Mouse (Mus musculus) ES-E14 (cell line): ENCODE measurements around the gene Gle1. TPM values are rescaled to one million over a fixed set of nuclear protein-coding genes. Genes with fewer than 3 reads are reported as not detected.
"Not testable (repeated sequence)": the region's sequence is repeated elsewhere in the genome, so short reads cannot be mapped to it uniquely, and the experiment has no call there.

ENCODE experiments used
- DNase-seq: peaks from one replicate; pipeline ENCODE4 v3.0.0-alpha.2; 2013; ENCODE audit warnings: low read depth, low spot score
- H3K27ac ChIP-seq: 2 replicates; pipeline ENCODE4 v1.5.1; 2012; ENCODE audit warnings: low read depth, mild to moderate bottlenecking, low read length, moderate library complexity, mixed read lengths; ENCODE audit not compliant: poor library complexity, insufficient read depth, severe bottlenecking
- H3K36me3 ChIP-seq: 2 replicates; pipeline ENCODE4 v1.6.1; 2012; ENCODE audit warnings: mild to moderate bottlenecking, low read length, moderate library complexity, mixed read lengths; ENCODE audit not compliant: control insufficient read depth, poor library complexity, insufficient read depth, severe bottlenecking
- H3K4me1 ChIP-seq, 2 experiments: fragments of 150-350 bp in 1 of 2; sonication (generic) in 1 of 2; 2 replicates each; pipeline ENCODE4 v1.6.1; 2012; ENCODE audit warnings: low read length in 2 of 2, mild to moderate bottlenecking in 1 of 2, mixed read lengths in 1 of 2; ENCODE audit not compliant: control insufficient read depth in 2 of 2, insufficient read depth in 2 of 2, poor library complexity in 1 of 2
- H3K4me3 ChIP-seq, 2 experiments: fragments of 150-350 bp in 1 of 2; sonication (generic) in 1 of 2; 2 replicates each; pipeline ENCODE4 v1.5.1; 2012; ENCODE audit warnings: low read length in 2 of 2, low read depth in 1 of 2, mild to moderate bottlenecking in 1 of 2, mixed read lengths in 1 of 2; ENCODE audit not compliant: insufficient read depth in 1 of 2, poor library complexity in 1 of 2, severe bottlenecking in 1 of 2
- H3K9ac ChIP-seq: 2 replicates; pipeline ENCODE4 v1.6.1; 2012; ENCODE audit warnings: low read depth, mild to moderate bottlenecking, low read length, mixed read lengths; ENCODE audit not compliant: poor library complexity, insufficient read depth, severe bottlenecking
- H3K9me3 ChIP-seq: fragments of 150-350 bp; sonication (generic); 2 replicates; pipeline ENCODE4 v1.6.1; 2012; ENCODE audit warnings: low read depth, mild to moderate bottlenecking, low read length; ENCODE audit not compliant: control insufficient read depth, insufficient read depth
- CHD2 ChIP-seq: IDR thresholded peaks from 2 replicates; pipeline ENCODE4 v1.6.1; 2014; ENCODE audit warnings: mild to moderate bottlenecking, low read depth, low read length, inconsistent platforms
- HCFC1 ChIP-seq: IDR thresholded peaks from 2 replicates; pipeline ENCODE4 v1.6.1; 2012; ENCODE audit warnings: low read length, inconsistent platforms, borderline replicate concordance; ENCODE audit not compliant: insufficient read depth
- MAFK ChIP-seq: IDR thresholded peaks from 2 replicates; pipeline ENCODE4 v1.6.1; 2014; ENCODE audit warnings: mild to moderate bottlenecking, low read depth, low read length, inconsistent platforms; ENCODE audit not compliant: insufficient read depth
- ZC3H11A ChIP-seq: IDR thresholded peaks from 2 replicates; pipeline ENCODE4 v1.6.1; 2012; ENCODE audit warnings: low read depth, mild to moderate bottlenecking, inconsistent platforms, low read length, borderline replicate concordance
- ZNF384 ChIP-seq: IDR thresholded peaks from 2 replicates; pipeline ENCODE4 v1.6.1; 2012; ENCODE audit warnings: low read depth, low read length, inconsistent platforms
- in situ Hi-C, 2 experiments: fragments of 600-800 bp; cut with MboI; formaldehyde crosslinking; loops; one replicate each; pipeline ENCODE4 v1.15.1; 2025; ENCODE audit warnings: low sequenced_read_pairs in 2 of 2, inconsistent platforms in 1 of 2; ENCODE audit not compliant: unreplicated experiment in 2 of 2
- total RNA-seq: library from RNA; depleted of rRNA; stranded (reverse); fragments of 300-350 nt; gene quantifications from 2 replicates; pipeline ENCODE4 v1.2.3, GENCODE M21; 2012; rRNA removed

The Gle1 gene
- total RNA-seq = 64.8 and 69.0 TPM in 2 replicates

DNA sequence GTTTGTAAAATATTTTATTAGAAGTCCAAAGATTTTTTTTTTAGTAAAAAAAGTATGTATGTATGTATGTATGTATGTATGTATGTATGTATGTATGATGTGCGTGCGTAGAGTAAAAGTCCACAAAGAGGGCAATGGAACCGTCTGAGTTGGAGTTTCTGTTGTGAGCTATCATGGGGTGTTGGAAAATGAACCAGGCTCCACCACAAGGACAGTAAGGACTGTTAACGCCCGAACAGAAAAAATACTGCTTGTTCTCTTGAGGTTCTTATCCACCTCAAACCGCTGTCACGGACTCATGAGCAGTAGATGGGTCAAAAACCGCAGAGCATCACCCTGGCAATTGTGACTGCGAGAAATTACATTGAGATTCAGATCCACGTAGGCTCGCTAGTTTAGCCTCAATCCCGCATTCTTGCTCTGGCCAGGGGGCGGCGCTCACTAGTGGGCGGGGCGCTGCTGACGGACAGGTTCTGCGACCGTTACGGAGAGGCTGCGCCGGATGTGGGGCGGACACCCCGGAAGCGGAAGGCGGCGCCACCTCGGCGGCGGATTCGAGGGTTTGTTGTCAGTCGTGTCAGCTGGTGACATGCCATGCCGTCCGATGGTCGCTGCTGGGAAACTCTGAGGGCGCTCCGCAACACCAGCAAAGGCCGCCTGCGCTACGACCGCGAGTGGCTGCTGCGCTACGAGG lies at the start of gene Gle1:
Gene Gle1, plus strand, starts transcription at position 521 of the 694 bp plus-strand sequence.
- no peaks in the 10 kb centered on the region for H3K9me3 ChIP-seq
- DNase-seq = peak; percentile 91
- H3K4me3 ChIP-seq = peak within 1 kb of the TSS; percentile 87 to 90
- peaks cover 27% of the 10 kb centered on the region for H3K36me3 ChIP-seq
- TF ChIP-seq ZNF384 = 0 out of 2 replicates have a peak, but pooled peaks have one; percentile 14
- 0 out of 2 replicates have a peak, but pooled peaks have one; percentile 31 for TF ChIP-seq CHD2
- TF ChIP-seq HCFC1 = peak; percentile 77
- TF ChIP-seq MAFK = no peak
- H3K9ac ChIP-seq = peak within 1 kb of the TSS; percentile 85
- no peak within 1 kb of the TSS for H3K27ac ChIP-seq
- no peaks in the 10 kb centered on the region; a peak in 1 of 4 replicates for H3K4me1 ChIP-seq
- in situ Hi-C loops = no loop called here

DNA sequence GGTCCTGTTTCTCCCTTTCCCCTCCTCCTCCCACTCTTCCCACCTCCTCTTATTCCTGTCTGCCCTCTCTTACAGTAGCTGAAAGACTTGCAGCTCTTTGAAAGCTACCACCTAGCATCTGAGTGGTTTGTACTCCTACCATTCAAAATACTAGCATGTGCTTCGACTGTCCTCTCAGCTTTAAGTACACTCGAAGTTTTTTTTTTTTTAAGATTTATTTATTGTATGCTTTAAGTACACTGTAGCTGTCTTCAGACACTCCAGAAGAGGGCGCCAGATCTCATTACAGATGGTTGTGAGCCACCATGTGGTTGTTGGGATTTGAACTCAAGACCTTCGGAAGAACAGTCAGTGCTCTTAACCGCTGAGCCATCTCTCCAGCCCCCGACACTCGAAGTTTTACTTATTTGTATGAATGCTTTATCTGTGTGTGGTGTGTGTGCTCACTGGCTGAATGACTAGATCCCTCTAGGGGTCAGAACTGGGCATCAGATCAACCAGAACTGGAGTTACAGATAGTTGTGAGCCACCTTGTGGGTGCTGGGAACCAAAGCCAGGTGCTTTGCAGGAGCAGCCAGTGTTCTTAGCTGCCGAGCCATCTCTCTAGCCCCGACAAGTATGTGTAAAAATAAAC lies 48.5 kb upstream of the Gle1 start:
- peak; percentile 71; the same call in 1 of the 2 replicates for TF ChIP-seq ZNF384
- in situ Hi-C loops, H3K9ac ChIP-seq, H3K36me3 ChIP-seq, H3K9me3 ChIP-seq, DNase-seq, H3K4me3 ChIP-seq, H3K27ac ChIP-seq: not testable (repeated sequence)
- H3K4me1 ChIP-seq = peaks cover 0 to 13% of the 10 kb centered on the region in 2 experiments; a peak in 1 of 4 replicates

DNA sequence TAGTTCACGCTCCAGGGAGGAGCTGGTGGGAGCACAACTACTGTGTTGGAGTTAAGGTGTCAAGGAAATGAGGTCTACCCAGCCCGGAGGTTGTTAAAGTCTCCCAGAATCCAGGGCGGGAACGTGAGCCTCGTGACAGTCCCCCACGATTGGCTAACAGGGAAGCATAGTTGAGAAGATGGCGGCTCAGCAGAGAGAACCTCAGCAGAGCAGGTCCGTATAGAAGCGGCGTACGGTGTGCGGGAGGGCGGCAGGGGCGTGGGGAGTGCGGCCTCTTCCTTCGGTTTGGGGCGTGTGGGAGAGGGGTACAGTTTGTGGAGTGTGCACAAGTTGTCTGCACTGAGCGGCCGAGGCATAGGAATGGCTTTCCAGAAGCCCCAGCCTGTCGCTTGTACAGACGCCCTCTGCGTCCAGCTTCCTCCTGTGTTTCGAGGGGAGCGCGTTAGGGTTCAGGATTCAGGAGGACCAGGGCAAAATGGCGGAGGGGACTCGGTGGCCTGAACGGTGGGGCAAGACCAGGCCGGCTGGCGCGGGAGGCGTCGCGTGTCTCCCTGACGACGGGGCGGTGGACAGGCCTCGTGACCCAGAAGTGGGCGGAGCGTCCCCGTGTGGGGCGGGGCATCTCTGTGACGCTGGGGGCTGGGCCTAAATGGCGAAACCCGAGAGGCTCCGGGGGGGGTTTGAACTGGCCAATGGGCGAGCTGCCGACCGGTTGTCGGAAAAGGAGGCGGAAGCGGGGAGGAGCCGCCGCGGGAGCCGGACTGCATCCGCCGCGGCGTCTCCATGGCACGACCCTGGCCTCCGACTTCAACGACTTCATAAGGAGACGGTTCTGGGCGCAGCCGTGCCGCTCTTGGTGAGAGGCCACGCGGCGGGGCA lies 45.9 kb upstream of the Gle1 start, which contains the start of gene Odf2:
Gene Odf2, plus strand, starts transcription at position 156 of the 879 bp plus-strand sequence.
- Histone ChIP-seq H3K9me3 (no peaks in the 10 kb centered on the region), H3K36me3 (peaks cover 27% of the 10 kb centered on the region), H3K27ac (peak within 1 kb of the TSS; percentile 87), H3K9ac (peak within 1 kb of the TSS; percentile 96), H3K4me1 (peaks cover 0 to 13% of the 10 kb centered on the region in 2 experiments; a peak in 1 of 4 replicates), H3K4me3 (peak within 1 kb of the TSS; percentile 92 to 98)
- peak; percentile 98 for DNase-seq
- in situ Hi-C loops = no loop called here
- TF ChIP-seq ZC3H11A (no peak), HCFC1 (no peak), CHD2 (no peak), MAFK (no peak), ZNF384 (no peak)

DNA sequence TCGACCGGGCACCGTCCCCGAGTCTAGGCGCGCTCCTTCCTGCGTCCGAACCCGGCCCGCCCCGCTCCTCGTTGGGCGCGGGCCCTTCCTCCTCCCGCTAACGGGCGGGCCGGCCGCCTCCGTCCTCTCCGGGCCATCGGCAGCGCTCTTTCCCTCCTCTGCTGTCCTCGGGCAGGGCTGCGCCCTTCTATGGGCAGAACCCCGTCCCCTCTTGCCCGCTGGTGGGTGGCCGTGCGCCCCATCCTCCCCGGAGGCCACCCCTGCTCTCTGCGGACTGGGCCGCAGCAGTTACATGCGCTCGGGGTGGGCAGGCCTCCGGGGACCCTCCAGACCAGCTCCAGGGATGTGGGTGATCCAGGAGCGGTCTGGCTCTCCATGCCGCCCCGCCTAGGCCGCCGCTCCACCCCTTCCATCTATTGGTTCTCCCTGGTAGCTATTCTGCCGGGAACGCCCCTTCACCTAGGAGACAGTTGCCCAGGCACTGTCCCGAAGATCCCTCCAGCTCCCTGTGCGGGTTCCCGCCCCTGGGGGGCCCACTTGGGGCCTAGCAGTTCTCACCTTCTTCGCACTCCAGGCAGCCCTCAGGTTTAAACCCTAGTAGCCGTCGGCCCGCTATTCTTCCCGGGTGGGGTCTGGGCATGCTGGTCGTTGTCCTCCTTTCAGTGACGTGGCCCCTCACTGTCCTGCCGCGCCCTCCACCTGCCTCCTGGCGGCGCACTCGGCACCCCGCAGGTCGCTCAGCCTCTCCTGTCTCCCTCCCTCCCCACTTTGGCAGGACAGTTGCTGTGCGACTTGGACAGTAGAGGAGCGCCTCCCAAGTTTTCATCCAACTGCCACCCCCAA lies 45.0 kb upstream of the Gle1 start:
- in situ Hi-C loops = no loop called here

More for the DNA sequence above, 45.0 kb upstream of the Gle1 start:
- H3K4me1 ChIP-seq = peaks cover 0 to 13% of the 10 kb centered on the region in 2 experiments; a peak in 1 of 4 replicates
- peak overlapping the region; percentile 96 for H3K9ac ChIP-seq
- peak overlapping the region; percentile 80 for H3K27ac ChIP-seq
- DNase-seq = peak; percentile 89
- peaks cover 31% of the 10 kb centered on the region for H3K36me3 ChIP-seq
- TF ChIP-seq ZC3H11A (no peak), ZNF384 (no peak), MAFK (no peak), HCFC1 (peak; percentile 32; the same call in 1 of the 2 replicates), CHD2 (no peak)
- H3K9me3 ChIP-seq = no peaks in the 10 kb centered on the region
- peak overlapping the region; percentile 92 to 98 for H3K4me3 ChIP-seq
